Mouse (Mus musculus) E14TG2a.4 (cell line): ENCODE measurements around the gene Ptpn13.

Experiments
- CTCF ChIP-seq: conservative IDR thresholded peaks from 2 replicates; pipeline ENCODE4 v1.5.1; 2014; ENCODE audit warnings: low read length
- NANOG ChIP-seq: IDR thresholded peaks from 2 replicates; pipeline ENCODE4 v1.6.1; 2014; ENCODE audit warnings: borderline replicate concordance, low read length, mixed read lengths
- POU5F1 ChIP-seq: IDR thresholded peaks from 2 replicates; pipeline ENCODE4 v1.6.1; 2014; ENCODE audit warnings: low read length, borderline replicate concordance

DNA sequence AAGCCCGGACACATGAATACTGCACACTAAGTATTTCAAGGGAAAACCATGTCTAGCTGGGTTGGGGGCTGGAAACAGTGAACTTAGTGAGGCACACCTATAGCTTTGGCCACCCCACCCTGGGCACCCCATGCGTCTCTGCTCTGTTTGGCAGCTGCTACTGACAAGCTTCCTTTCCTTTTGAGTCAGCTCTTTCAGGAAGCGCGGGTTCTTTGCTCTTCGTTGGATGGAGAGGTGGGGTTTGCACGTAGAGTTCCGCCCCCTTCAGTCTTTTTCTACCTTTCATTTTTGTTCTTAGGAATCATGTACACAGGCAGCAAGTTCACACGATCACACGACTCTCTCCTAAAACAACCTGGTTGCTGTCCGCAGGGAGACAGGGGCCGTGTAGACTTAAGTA lies 14.2 kb downstream of the Ptpn13 start:
- TF ChIP-seq CTCF: no peak
- TF ChIP-seq POU5F1: no peak
- TF ChIP-seq NANOG: no peak
